Mouse (Mus musculus) lung, postnatal 0 days (tissue): ENCODE measurements around the gene Sarm1. TPM values are rescaled to one million over a fixed set of nuclear protein-coding genes. Genes with fewer than 3 reads are reported as not detected.
A peak's percentile ranks its signal among the peaks of the same experiment; 100 is the strongest.

Experiments
- ATAC-seq: fragments of 200-750 bp; cut with Nextera tagmentation; 2 replicates; pipeline ENCODE4 v1.8.0; 2017; ENCODE audit warnings: moderate library complexity
- DNase-seq: peaks from one replicate; pipeline ENCODE4 v3.0.0-alpha.2; 2016; ENCODE audit warnings: low spot score
- H3K27ac ChIP-seq: fragments of 300-500 bp; sonication (generic); 2 replicates; pipeline ENCODE4 v1.5.1; 2014; ENCODE audit warnings: antibody characterized with exemption, mild to moderate bottlenecking, low read length, mixed read lengths
- H3K27me3 ChIP-seq: fragments of 300-500 bp; sonication (generic); replicated peaks from 2 replicates; pipeline ENCODE4 v1.6.1; 2014; ENCODE audit warnings: low read length, mixed read lengths; ENCODE audit not compliant: insufficient read depth
- H3K36me3 ChIP-seq: fragments of 300-500 bp; sonication (generic); 2 replicates; pipeline ENCODE4 v1.6.1; 2014; ENCODE audit warnings: low read length, mixed read lengths; ENCODE audit not compliant: insufficient read depth
- H3K4me1 ChIP-seq: fragments of 300-500 bp; sonication (generic); 2 replicates; pipeline ENCODE4 v1.6.1; 2014; ENCODE audit warnings: antibody characterized with exemption, low read depth, low read length, mixed read lengths; ENCODE audit not compliant: insufficient read depth
- H3K4me2 ChIP-seq: fragments of 300-500 bp; sonication (generic); replicated peaks from 2 replicates; pipeline ENCODE4 v1.6.1; 2014; ENCODE audit warnings: low read depth, mild to moderate bottlenecking, low read length, moderate library complexity, mixed read lengths
- H3K4me3 ChIP-seq: fragments of 300-500 bp; sonication (generic); 2 replicates; pipeline ENCODE4 v1.5.1; 2014; ENCODE audit warnings: low read depth, low read length
- H3K9ac ChIP-seq: fragments of 300-500 bp; sonication (generic); replicated peaks from 2 replicates; pipeline ENCODE4 v1.6.1; 2014; ENCODE audit warnings: low read depth, mild to moderate bottlenecking
- H3K9me3 ChIP-seq: fragments of 300-500 bp; sonication (generic); 2 replicates; pipeline ENCODE4 v1.6.1; 2016; ENCODE audit warnings: low read length, mixed read lengths
- CTCF ChIP-seq: IDR thresholded peaks from 2 replicates; pipeline ENCODE4 v1.5.1; 2016; ENCODE audit warnings: antibody characterized with exemption, mild to moderate bottlenecking
- EP300 ChIP-seq: IDR thresholded peaks from 2 replicates; pipeline ENCODE4 v1.6.1; 2016; ENCODE audit warnings: antibody characterized with exemption, mild to moderate bottlenecking, control low read depth
- WGBS: fragments of 180-500 bp; shearing (Covaris S2); extraction: QIAGEN DNeasy Blood & Tissue Kit; methylation state at CpG from one replicate; pipeline ENCODE4 v1.1.7; 2014; 5-methylcytosine and 5-hydroxymethylcytosine counted together
- polyA plus RNA-seq: library from polyadenylated mRNA; unstranded; fragments of >200 nt; fragmentation: Nextera tagmentation; extraction: Ambion mirVana; gene quantifications from 2 replicates; pipeline ENCODE4 v1.2.1, GENCODE M21; 2015

Sarm1 gene
- polyA plus RNA-seq, 1 experiment from 2014 or later = 0.16 TPM

DNA sequence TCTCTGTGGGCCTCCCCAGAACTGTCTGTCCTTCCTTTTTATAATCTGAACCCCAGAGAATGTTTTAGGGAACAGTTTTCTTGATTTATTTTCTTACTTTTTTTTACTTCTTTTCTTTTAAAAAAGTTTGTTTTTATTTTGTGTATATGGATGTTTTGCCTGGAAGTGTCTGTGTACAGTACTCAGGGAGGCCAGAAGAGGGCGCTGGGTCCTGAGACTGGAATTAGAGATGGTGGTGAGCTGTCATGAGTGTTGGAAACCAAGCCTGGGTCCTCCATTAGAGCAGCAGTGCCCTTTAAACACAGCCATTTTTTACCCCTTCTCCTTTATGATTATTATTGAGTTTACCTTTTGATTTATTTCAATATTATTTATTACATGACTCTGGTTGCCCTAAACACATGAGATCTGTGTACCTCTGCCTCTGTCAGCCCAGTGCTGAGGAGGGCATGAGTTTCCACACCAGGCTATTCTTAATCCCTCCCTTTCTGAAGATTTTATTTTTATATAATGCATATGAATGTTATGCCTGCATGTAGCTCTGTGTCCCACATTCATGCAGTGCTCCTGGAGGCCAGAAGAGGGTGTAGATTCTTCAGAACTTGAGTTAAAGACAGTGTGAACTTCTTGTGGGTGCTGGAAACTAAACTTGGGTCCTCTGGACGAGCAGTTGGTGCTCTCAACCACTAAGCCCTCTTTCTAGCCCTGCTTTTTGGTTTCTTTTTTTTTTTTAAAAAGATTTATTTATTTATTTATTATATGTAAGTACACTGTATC, 18.2 kb upstream of the Sarm1 start:
- H3K36me3 ChIP-seq = peaks cover 23% of the 10 kb centered on the region
- WGBS = 63% methylated on average over 2 of the region's 2 CpGs
- TF ChIP-seq CTCF = peak; percentile 56
- TF ChIP-seq EP300 = no peak
- no peak for ATAC-seq
- peaks cover 3% of the 10 kb centered on the region; the same call in 1 of the 2 replicates for H3K4me1 ChIP-seq
- no peaks in the 10 kb centered on the region for H3K27me3 ChIP-seq
- no peak overlapping the region for H3K9ac ChIP-seq
- H3K4me3 ChIP-seq = no peak overlapping the region
- no peak overlapping the region for H3K27ac ChIP-seq
- H3K4me2 ChIP-seq = no peak overlapping the region
- no peaks in the 10 kb centered on the region for H3K9me3 ChIP-seq
- no peak for DNase-seq

DNA sequence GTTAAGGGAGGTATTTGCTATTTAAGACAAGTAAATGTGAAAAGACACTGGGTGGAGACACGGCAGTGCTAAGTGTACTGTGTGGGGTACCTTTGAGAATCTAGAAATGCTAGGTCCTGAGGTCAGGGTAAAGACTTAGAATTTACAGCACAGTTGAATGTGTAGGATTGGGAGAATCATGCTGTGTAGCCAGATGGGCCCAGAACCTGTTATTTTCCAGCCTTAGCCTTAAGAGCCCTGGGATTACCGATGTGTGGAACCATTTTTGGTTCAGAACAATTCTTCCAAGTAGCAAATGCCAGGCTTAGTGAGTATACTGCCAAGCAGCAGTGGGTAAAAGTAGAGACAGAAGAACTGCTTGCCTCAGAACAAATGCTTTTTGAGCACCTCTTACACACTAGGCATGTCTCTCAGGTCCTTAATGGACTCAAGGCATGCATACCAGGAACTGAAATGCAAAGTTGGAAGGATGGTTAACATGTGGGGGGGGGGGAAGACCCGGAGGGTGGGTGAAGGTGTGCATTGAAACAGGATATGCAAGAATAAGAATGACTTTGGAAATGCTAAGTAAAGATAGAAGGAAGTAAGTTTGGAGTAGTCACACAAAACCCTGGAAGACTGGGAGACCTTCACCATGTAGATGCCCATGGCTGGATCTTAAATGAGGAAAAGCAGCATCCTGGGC, 15.7 kb upstream of the Sarm1 start:
- no peak overlapping the region for H3K27ac ChIP-seq
- H3K27me3 ChIP-seq = no peaks in the 10 kb centered on the region
- 54% methylated on average over 3 of the region's 3 CpGs for WGBS
- H3K9ac ChIP-seq = peak overlapping the region; percentile 94
- peak overlapping the region; percentile 89 for H3K4me2 ChIP-seq
- DNase-seq = no peak
- H3K4me1 ChIP-seq = peaks cover 3% of the 10 kb centered on the region; the same call in 1 of the 2 replicates
- ATAC-seq = no peak
- no peak for TF ChIP-seq EP300
- no peak for TF ChIP-seq CTCF
- peaks cover 19% of the 10 kb centered on the region for H3K36me3 ChIP-seq
- no peaks in the 10 kb centered on the region for H3K9me3 ChIP-seq
- peak overlapping the region; percentile 77 for H3K4me3 ChIP-seq

DNA sequence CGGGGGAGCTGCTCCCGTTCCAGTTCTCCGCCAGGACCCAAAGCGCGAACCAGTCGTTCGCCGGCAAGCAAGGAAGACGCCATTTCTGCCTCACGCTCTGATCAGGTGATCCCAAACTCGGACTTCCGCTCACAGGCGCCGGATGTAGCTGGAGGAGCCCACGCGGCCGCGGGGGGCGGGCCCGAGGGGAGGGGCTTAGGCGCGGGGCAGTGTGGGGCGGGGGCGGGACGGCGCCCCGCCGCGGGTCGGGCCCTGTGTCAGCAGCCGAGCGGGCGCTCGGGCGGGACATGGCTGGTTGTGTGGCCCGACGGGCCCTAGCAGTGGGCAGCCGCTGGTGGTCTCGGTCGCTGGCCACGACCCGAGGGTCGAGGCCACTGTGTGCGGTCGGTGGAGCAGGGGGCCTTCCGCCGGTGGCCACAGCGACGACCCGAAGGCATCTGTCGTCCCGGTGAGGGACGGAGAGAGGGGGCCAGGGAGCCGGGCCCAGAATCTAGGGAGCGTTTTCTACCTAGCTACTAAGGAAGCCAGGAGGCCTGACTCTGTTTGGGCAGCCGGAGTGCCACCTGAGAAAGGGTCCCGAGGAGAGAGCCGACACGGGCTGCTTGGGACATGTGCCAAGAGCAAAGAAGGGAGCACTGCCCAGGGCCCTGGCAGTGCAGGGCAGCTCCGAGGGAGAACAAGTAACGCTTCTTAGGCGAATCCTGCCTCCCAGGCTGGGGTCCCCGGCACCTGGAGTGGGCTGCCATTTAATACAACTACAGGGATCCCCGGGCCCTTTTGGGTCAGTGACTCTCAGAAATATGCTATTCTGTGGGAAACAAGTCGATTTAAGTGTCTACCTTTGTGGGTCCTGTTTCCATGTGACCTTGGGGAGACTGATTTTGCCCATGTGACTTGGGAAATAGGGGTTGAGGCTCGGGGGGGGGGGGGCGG, 14.7 kb upstream of the Sarm1 start, which contains the start of the genes Tmem199 and Poldip2:
Tmem199 (minus strand) TSS at position 148 of the 933 bp plus-strand sequence.
Poldip2 (plus strand) TSS at position 169 of the 933 bp plus-strand sequence.
- Histone ChIP-seq H3K36me3 (peaks cover 29% of the 10 kb centered on the region), H3K4me3 (peak within 1 kb of the TSS; percentile 77), H3K9me3 (no peaks in the 10 kb centered on the region), H3K4me1 (peaks cover 3% of the 10 kb centered on the region; the same call in 1 of the 2 replicates), H3K27ac (peak within 1 kb of the TSS; percentile 88), H3K27me3 (no peaks in the 10 kb centered on the region), H3K9ac (peak within 1 kb of the TSS; percentile 94), H3K4me2 (peak within 1 kb of the TSS; percentile 89)
- ATAC-seq = peak; percentile 99
- peak; percentile 96 for DNase-seq
- no peak for TF ChIP-seq EP300
- TF ChIP-seq CTCF = no peak
- under 1% methylated on average over 43 of the region's 67 CpGs for WGBS

DNA sequence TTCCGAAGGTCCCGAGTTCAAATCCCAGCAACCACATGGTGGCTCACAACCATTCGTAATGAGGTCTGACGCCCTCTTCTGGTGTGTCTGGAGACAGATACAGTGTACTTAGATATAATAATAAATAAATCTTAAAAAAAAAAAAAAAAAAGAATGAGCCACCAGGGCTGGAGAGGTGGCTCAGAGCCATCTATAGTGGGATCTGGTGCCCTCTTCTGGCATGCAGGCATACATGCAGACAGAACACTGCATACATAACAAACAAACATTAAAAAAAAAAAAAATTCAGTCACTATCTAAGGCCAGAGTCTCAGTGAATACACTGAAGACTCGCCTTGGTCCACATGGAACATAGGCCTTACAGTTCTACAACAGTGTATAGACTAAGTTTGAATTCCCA, 11.6 kb upstream of the Sarm1 start:
- Histone ChIP-seq H3K4me3 (no peak overlapping the region), H3K4me2 (no peak overlapping the region), H3K27ac (no peak overlapping the region), H3K9me3 (no peaks in the 10 kb centered on the region), H3K9ac (no peak overlapping the region), H3K4me1 (peaks cover 3% of the 10 kb centered on the region; the same call in 1 of the 2 replicates), H3K27me3 (no peaks in the 10 kb centered on the region), H3K36me3 (peaks cover 20% of the 10 kb centered on the region)
- 82% methylated on average over 5 of the region's 5 CpGs for WGBS
- ATAC-seq (no peak), DNase-seq (peak; percentile 33)
- peak; percentile 53 for TF ChIP-seq CTCF
- no peak for TF ChIP-seq EP300

DNA sequence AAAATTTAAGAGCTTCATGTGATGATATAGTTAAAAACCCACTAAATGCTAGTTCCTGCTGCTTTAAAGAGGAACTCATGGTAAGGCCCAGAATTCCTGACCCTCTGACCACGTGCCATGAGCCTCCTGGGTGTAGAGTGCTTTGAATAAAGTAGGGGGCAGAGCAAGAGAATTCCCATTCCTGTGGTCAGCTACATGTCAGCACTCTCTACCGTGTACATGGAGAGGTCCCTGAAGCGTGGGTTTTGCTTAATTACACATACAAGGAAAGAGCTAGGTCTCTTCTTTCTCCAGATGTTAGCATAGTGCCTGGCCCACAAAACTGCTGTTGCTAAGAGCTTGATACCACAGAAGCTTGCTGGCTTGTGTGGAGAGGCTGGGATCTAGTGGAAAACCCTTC, 7.9 kb upstream of the Sarm1 start:
- ATAC-seq = no peak
- H3K27me3 ChIP-seq = no peaks in the 10 kb centered on the region
- DNase-seq = no peak
- peaks cover 20% of the 10 kb centered on the region for H3K36me3 ChIP-seq
- H3K4me1 ChIP-seq = no peaks in the 10 kb centered on the region
- no peak overlapping the region for H3K4me2 ChIP-seq
- TF ChIP-seq EP300 (no peak), CTCF (no peak)
- H3K4me3 ChIP-seq = no peak overlapping the region
- no peak overlapping the region for H3K9ac ChIP-seq
- H3K27ac ChIP-seq = no peak overlapping the region
- no peaks in the 10 kb centered on the region for H3K9me3 ChIP-seq
- 79% methylated on average over 3 of the region's 3 CpGs for WGBS
